Mouse (Mus musculus): ENCODE results near the gene Iapp.
"Not testable (repeated sequence)": the region's sequence is repeated elsewhere in the genome, so short reads cannot be mapped to it uniquely, and the experiment has no call there.

Iapp gene

GRCm38 (mm10) chr6:142298098-142298497 is at the start of gene Iapp:
Gene Iapp (plus strand): TSS chr6:142298423.
- DNase-seq = no peak

- not testable (repeated sequence) for DNase-seq
Measured at GRCm38 (mm10) chr6:142250738-142251307, 47.4 kb upstream of the Iapp start.

GRCm38 (mm10) chr6:142275721-142276442 is 22.3 kb upstream of the Iapp start:
- no peak for DNase-seq

GRCm38 (mm10) chr6:142289413-142290118 is 8.7 kb upstream of the Iapp start:
- no peak for DNase-seq

- DNase-seq = no peak
Measured at GRCm38 (mm10) chr6:142305076-142305475, 6.9 kb downstream of the Iapp start.

GRCm38 (mm10) chr6:142314285-142314684 is 16.1 kb downstream of the Iapp start:
- DNase-seq = no peak

GRCm38 (mm10) chr6:142317106-142317505 is 18.9 kb downstream of the Iapp start:
- DNase-seq = no peak

GRCm38 (mm10) chr6:142322881-142323280 is 24.7 kb downstream of the Iapp start, which contains the start of gene Slco1a5:
Gene Slco1a5 (minus strand): TSS chr6:142322981.
- DNase-seq = no peak

- DNase-seq = no peak
Measured at GRCm38 (mm10) chr6:142326598-142326997, 28.4 kb downstream of the Iapp start.

GRCm38 (mm10) chr6:142329201-142329600 is 31.0 kb downstream of the Iapp start:
- DNase-seq = no peak

- DNase-seq = no peak
Measured at GRCm38 (mm10) chr6:142338961-142339360, 40.7 kb downstream of the Iapp start.

- DNase-seq = no peak
Measured at GRCm38 (mm10) chr6:142339576-142339975, 41.4 kb downstream of the Iapp start.

- DNase-seq = peak in 1 of 2 experiments; percentile 56
Measured at GRCm38 (mm10) chr6:142343561-142343960, 45.3 kb downstream of the Iapp start.

- peak; percentile 86 to 89 for DNase-seq
Measured at GRCm38 (mm10) chr6:142345440-142346038, 47.3 kb downstream of the Iapp start, which contains the start of gene Pyroxd1. Gene Pyroxd1 (plus strand): TSS chr6:142345654.

GRCm38 (mm10) chr6:142346181-142347110 is 48.2 kb downstream of the Iapp start:
- no peak for DNase-seq

GRCm38 (mm10) chr6:142347431-142348385 is 49.5 kb downstream of the Iapp start:
- peak; percentile 24 to 30 for DNase-seq

- not testable (repeated sequence) for DNase-seq
Measured at GRCm38 (mm10) chr6:142352099-142352498, 53.9 kb downstream of the Iapp start.
